20 mouse cellular contexts compared by ENCODE assay signal in genomic region chr5:16134286-16135094, GRCm38 (mm10).
DNase-seq lines count a peak whose midpoint lies in the region; ATAC-seq and TF ChIP-seq lines count a peak whose summit lies in the region.
"Had no signal": no experiment of that assay in that cellular context is flagged by ENCODE, and none has a peak within 500 bp of the region (broad histone marks: within the 10 kb centered on the region; RNA-seq: fewer than 3 reads in every experiment).

No protein-coding gene starts in this region.

- ATAC-seq in midbrain, embryonic 12.5 days (ENCODE audit: low FRiP score, low read depth): peak; percentile 95
- no peak for ATAC-seq in midbrain, postnatal 0 days (ENCODE audit: low FRiP score)
- peak; percentile 94 for ATAC-seq in forebrain, embryonic 14.5 days
- peak; percentile 43; the same call in 1 of the 2 replicates for ATAC-seq in hindbrain, embryonic 16.5 days
- no peak for ATAC-seq in intestine, embryonic 16.5 days
- ATAC-seq: liver, postnatal 0 days had no signal

- DNase-seq in midbrain, postnatal 0 days (ENCODE audit: low spot score): no peak
- peak; percentile 92 for DNase-seq in forebrain, embryonic 14.5 days (ENCODE audit: low spot score)
- DNase-seq in gastrocnemius, postnatal 25 days: no peak
- no peak for DNase-seq in adrenal gland, adult 8-10 months
- DNase-seq: adrenal gland, adult 2 months; cerebellum, postnatal 10 days; kidney, adult 11 months; layer of hippocampus, postnatal 36 days; left cerebral cortex, postnatal 4 days; liver; liver, postnatal 0 days; lung, postnatal 14 days; right cerebral cortex, postnatal 4 days had no signal

- peaks cover 7% of the 10 kb centered on the region for H3K4me1 ChIP-seq in midbrain, embryonic 12.5 days
- no peaks in the 10 kb centered on the region for H3K4me1 ChIP-seq in midbrain, postnatal 0 days (ENCODE audit: insufficient read depth, low read length)
- peaks cover 14% of the 10 kb centered on the region for H3K4me1 ChIP-seq in forebrain, embryonic 14.5 days (ENCODE audit: control insufficient read depth, insufficient read depth, low read length)
- H3K4me1 ChIP-seq in hindbrain, embryonic 16.5 days (ENCODE audit: control insufficient read depth, insufficient read depth, low read depth, low read length): no peaks in the 10 kb centered on the region
- H3K4me1 ChIP-seq in intestine, embryonic 16.5 days (ENCODE audit: control insufficient read depth, insufficient read depth, low read length): no peaks in the 10 kb centered on the region
- H3K4me1 ChIP-seq: embryonic facial prominence, embryonic 13.5 days; megakaryocyte, embryonic 14.5 days had no signal

- no peak overlapping the region for H3K9ac ChIP-seq in midbrain, embryonic 12.5 days (replicated peaks)
- no peak overlapping the region for H3K9ac ChIP-seq in midbrain, postnatal 0 days (replicated peaks; ENCODE audit: low read length, poor library complexity, severe bottlenecking)
- H3K9ac ChIP-seq in forebrain, embryonic 14.5 days (ENCODE audit: low read length): no peak overlapping the region
- no peak overlapping the region for H3K9ac ChIP-seq in hindbrain, embryonic 16.5 days (ENCODE audit: low read depth, low read length)
- no peak overlapping the region for H3K9ac ChIP-seq in intestine, embryonic 16.5 days (ENCODE audit: low read depth, low read length)
- H3K9ac ChIP-seq: embryonic facial prominence, embryonic 13.5 days; liver, postnatal 0 days had no signal

- H3K36me3 ChIP-seq in midbrain, embryonic 12.5 days: no peaks in the 10 kb centered on the region
- H3K36me3 ChIP-seq in midbrain, postnatal 0 days (ENCODE audit: insufficient read depth, low read length): no peaks in the 10 kb centered on the region
- H3K36me3 ChIP-seq in forebrain, embryonic 14.5 days (ENCODE audit: control insufficient read depth, insufficient read depth, low read length): no peaks in the 10 kb centered on the region
- no peaks in the 10 kb centered on the region for H3K36me3 ChIP-seq in hindbrain, embryonic 16.5 days (ENCODE audit: control insufficient read depth, insufficient read depth, low read length)
- H3K36me3 ChIP-seq in intestine, embryonic 16.5 days (ENCODE audit: control insufficient read depth, insufficient read depth, low read length): no peaks in the 10 kb centered on the region
- H3K36me3 ChIP-seq: embryonic facial prominence, embryonic 13.5 days had no signal

- no peak overlapping the region for H3K4me2 ChIP-seq in midbrain, embryonic 12.5 days (replicated peaks)
- no peak overlapping the region for H3K4me2 ChIP-seq in midbrain, postnatal 0 days (ENCODE audit: low read depth, low read length, poor library complexity, severe bottlenecking)
- no peak overlapping the region for H3K4me2 ChIP-seq in forebrain, embryonic 14.5 days (ENCODE audit: low read length)
- no peak overlapping the region for H3K4me2 ChIP-seq in hindbrain, embryonic 16.5 days (ENCODE audit: low read length)
- no peak overlapping the region for H3K4me2 ChIP-seq in intestine, embryonic 16.5 days (ENCODE audit: low read depth, low read length)
- H3K4me2 ChIP-seq: embryonic facial prominence, embryonic 13.5 days had no signal

- H3K27me3 ChIP-seq in midbrain, embryonic 12.5 days: no peaks in the 10 kb centered on the region
- no peaks in the 10 kb centered on the region for H3K27me3 ChIP-seq in midbrain, postnatal 0 days (ENCODE audit: insufficient read depth, low read length)
- no peaks in the 10 kb centered on the region for H3K27me3 ChIP-seq in forebrain, embryonic 14.5 days (replicated peaks; ENCODE audit: control insufficient read depth, insufficient read depth, low read length)
- no peaks in the 10 kb centered on the region for H3K27me3 ChIP-seq in hindbrain, embryonic 16.5 days (replicated peaks; ENCODE audit: control insufficient read depth, insufficient read depth, low read length)
- H3K27me3 ChIP-seq in intestine, embryonic 16.5 days (replicated peaks; ENCODE audit: control insufficient read depth, insufficient read depth, low read length): no peaks in the 10 kb centered on the region
- H3K27me3 ChIP-seq: embryonic facial prominence, embryonic 13.5 days; megakaryocyte, embryonic 14.5 days had no signal

- TF ChIP-seq CTCF in midbrain, postnatal 0 days (IDR thresholded peaks at IDR 0.05): no peak

- WGBS in midbrain, embryonic 12.5 days: 48% methylated on average over 6 of the region's 6 CpGs
- 38% methylated on average over 6 of the region's 6 CpGs for whole genome bisulfite sequencing in midbrain, postnatal 0 days
- WGBS in forebrain, embryonic 14.5 days: 15% methylated on average over 6 of the region's 6 CpGs
- 38% methylated on average over 6 of the region's 6 CpGs for WGBS in hindbrain, embryonic 16.5 days
- 76% methylated on average over 6 of the region's 6 CpGs for WGBS in intestine, embryonic 16.5 days

- H3K27ac ChIP-seq in midbrain, embryonic 12.5 days (replicated peaks): peak overlapping the region; percentile 52; the same call in 1 of the 2 replicates
- H3K27ac ChIP-seq in midbrain, postnatal 0 days (ENCODE audit: low read depth, low read length): no peak overlapping the region
- peak overlapping the region; percentile 76; the same call in 1 of the 2 replicates for H3K27ac ChIP-seq in forebrain, embryonic 14.5 days (ENCODE audit: low read depth, low read length)
- no peak overlapping the region for H3K27ac ChIP-seq in hindbrain, embryonic 16.5 days (ENCODE audit: low read depth, low read length)
- H3K27ac ChIP-seq in intestine, embryonic 16.5 days (ENCODE audit: low read length): no peak overlapping the region
- H3K27ac ChIP-seq: embryonic facial prominence, embryonic 13.5 days; kidney, postnatal 0 days had no signal

- no peak overlapping the region for H3K4me3 ChIP-seq in midbrain, embryonic 12.5 days
- no peak overlapping the region for H3K4me3 ChIP-seq in midbrain, postnatal 0 days (ENCODE audit: low read depth, low read length)
- no peak overlapping the region for H3K4me3 ChIP-seq in forebrain, embryonic 14.5 days (ENCODE audit: low read depth, low read length)
- no peak overlapping the region for H3K4me3 ChIP-seq in hindbrain, embryonic 16.5 days (ENCODE audit: low read length)
- no peak overlapping the region for H3K4me3 ChIP-seq in intestine, embryonic 16.5 days (ENCODE audit: low read length)
- H3K4me3 ChIP-seq: embryonic facial prominence, embryonic 13.5 days; megakaryocyte, embryonic 14.5 days; myocyte had no signal

- H3K9me3 ChIP-seq in midbrain, embryonic 12.5 days: no peaks in the 10 kb centered on the region
- H3K9me3 ChIP-seq in midbrain, postnatal 0 days (ENCODE audit: low read length): no peaks in the 10 kb centered on the region
- H3K9me3 ChIP-seq in forebrain, embryonic 14.5 days (replicated peaks; ENCODE audit: control insufficient read depth, low read length): no peaks in the 10 kb centered on the region
- no peaks in the 10 kb centered on the region for H3K9me3 ChIP-seq in hindbrain, embryonic 16.5 days (ENCODE audit: control insufficient read depth, low read length)
- no peaks in the 10 kb centered on the region for H3K9me3 ChIP-seq in intestine, embryonic 16.5 days (ENCODE audit: control insufficient read depth, low read length)
- H3K9me3 ChIP-seq: embryonic facial prominence, embryonic 13.5 days; megakaryocyte, embryonic 14.5 days had no signal

Comparison
In these comparisons a context has a peak if more than half of its experiments do, and no peak if none do; other contexts are left out.
1. ATAC-seq: peak in midbrain, embryonic 12.5 days (single experiment), forebrain, embryonic 14.5 days (single experiment) and hindbrain, embryonic 16.5 days (single experiment); none in midbrain, postnatal 0 days (single experiment) and intestine, embryonic 16.5 days (single experiment).
2. H3K27ac ChIP-seq: peak in midbrain, embryonic 12.5 days (single experiment) and forebrain, embryonic 14.5 days (single experiment); none in midbrain, postnatal 0 days (single experiment), hindbrain, embryonic 16.5 days (single experiment) and intestine, embryonic 16.5 days (single experiment).